Mouse (Mus musculus) liver, embryonic 11.5 days (tissue): ENCODE data around the gene Colgalt2. TPM values are rescaled to one million over a fixed set of nuclear protein-coding genes. Genes with fewer than 3 reads are reported as not detected.

ENCODE experiments used
- ATAC-seq: fragments of 200-750 bp; cut with Nextera tagmentation; replicated peaks from 2 replicates; pipeline ENCODE4 v1.8.0; 2017; ENCODE audit warnings: moderate number of reproducible peaks, mild to moderate bottlenecking, moderate TSS enrichment, moderate library complexity; ENCODE audit not compliant: low FRiP score
- DNase-seq: peaks from one replicate; pipeline ENCODE4 v3.0.0-alpha.2; 2017; ENCODE audit warnings: low spot score
- H3K27ac ChIP-seq: fragments of 300-500 bp; sonication (generic); 2 replicates; pipeline ENCODE4 v1.5.1; 2014; ENCODE audit warnings: mild to moderate bottlenecking, low read depth, low read length, control low read depth
- H3K27me3 ChIP-seq: fragments of 300-500 bp; sonication (generic); replicated peaks from 2 replicates; pipeline ENCODE4 v1.6.1; 2014; ENCODE audit warnings: low read length, mixed read lengths; ENCODE audit not compliant: control insufficient read depth, insufficient read depth
- H3K36me3 ChIP-seq: fragments of 300-500 bp; sonication (generic); 2 replicates; pipeline ENCODE4 v1.6.1; 2014; ENCODE audit warnings: mild to moderate bottlenecking, low read length, moderate library complexity, mixed read lengths; ENCODE audit not compliant: control insufficient read depth, insufficient read depth
- H3K4me1 ChIP-seq: fragments of 300-500 bp; sonication (generic); replicated peaks from 2 replicates; pipeline ENCODE4 v1.6.1; 2014; ENCODE audit warnings: low read length, mixed read lengths; ENCODE audit not compliant: control insufficient read depth, insufficient read depth
- H3K4me2 ChIP-seq: fragments of 300-500 bp; sonication (generic); 2 replicates; pipeline ENCODE4 v1.6.1; 2014; ENCODE audit warnings: mild to moderate bottlenecking, control low read depth, moderate library complexity
- H3K4me3 ChIP-seq: fragments of 300-500 bp; sonication (generic); 2 replicates; pipeline ENCODE4 v1.5.1; 2014; ENCODE audit warnings: low read depth, low read length, control low read depth
- H3K9ac ChIP-seq: fragments of 300-500 bp; sonication (generic); 2 replicates; pipeline ENCODE4 v1.6.1; 2014; ENCODE audit warnings: low read depth, low read length, control low read depth
- H3K9me3 ChIP-seq: fragments of 300-500 bp; sonication (generic); 2 replicates; pipeline ENCODE4 v1.6.1; 2016; ENCODE audit warnings: low read length, inconsistent platforms, mixed read lengths; ENCODE audit not compliant: control insufficient read depth
- WGBS: fragments of 180-500 bp; shearing (Covaris S2); extraction: QIAGEN DNeasy Blood & Tissue Kit; methylation state at CpG from one replicate; pipeline ENCODE4 v1.1.7; 2014; 5-methylcytosine and 5-hydroxymethylcytosine counted together
- polyA plus RNA-seq: library from polyadenylated mRNA; unstranded; fragments of >200 nt; fragmentation: Nextera tagmentation; extraction: Ambion mirVana; gene quantifications from 2 replicates; pipeline ENCODE4 v1.2.1, GENCODE M21; 2014

Colgalt2 gene
- polyA plus RNA-seq, 1 experiment from 2014 or later = 1.7 TPM

DNA sequence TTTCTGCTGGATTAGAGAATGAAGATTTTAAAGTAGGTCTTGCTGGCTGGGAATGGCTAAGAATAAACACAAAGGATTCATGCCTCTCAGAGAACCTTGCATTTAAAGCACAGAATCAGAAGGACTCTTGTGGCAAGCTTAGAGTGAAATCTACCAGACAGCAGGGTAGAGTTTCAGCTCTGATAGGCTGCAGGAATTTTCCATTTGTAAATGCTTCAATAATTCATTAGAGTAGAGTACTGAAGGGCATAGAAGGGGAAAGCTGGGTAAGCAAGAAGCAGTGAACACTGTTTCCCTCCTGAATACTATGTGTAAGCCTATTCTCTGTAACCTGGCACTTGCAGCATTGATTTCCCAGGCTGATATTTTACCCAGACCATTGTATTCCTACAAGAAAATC lies 10.4 kb upstream of the Colgalt2 start:
- peaks cover 2% of the 10 kb centered on the region for H3K4me1 ChIP-seq
- no peak overlapping the region for H3K9ac ChIP-seq
- no peak for DNase-seq
- no peaks in the 10 kb centered on the region for H3K9me3 ChIP-seq
- H3K4me2 ChIP-seq = no peak overlapping the region
- no peak overlapping the region for H3K27ac ChIP-seq
- no peaks in the 10 kb centered on the region for H3K36me3 ChIP-seq
- no peaks in the 10 kb centered on the region for H3K27me3 ChIP-seq
- no peak for ATAC-seq
- no peak overlapping the region for H3K4me3 ChIP-seq

DNA sequence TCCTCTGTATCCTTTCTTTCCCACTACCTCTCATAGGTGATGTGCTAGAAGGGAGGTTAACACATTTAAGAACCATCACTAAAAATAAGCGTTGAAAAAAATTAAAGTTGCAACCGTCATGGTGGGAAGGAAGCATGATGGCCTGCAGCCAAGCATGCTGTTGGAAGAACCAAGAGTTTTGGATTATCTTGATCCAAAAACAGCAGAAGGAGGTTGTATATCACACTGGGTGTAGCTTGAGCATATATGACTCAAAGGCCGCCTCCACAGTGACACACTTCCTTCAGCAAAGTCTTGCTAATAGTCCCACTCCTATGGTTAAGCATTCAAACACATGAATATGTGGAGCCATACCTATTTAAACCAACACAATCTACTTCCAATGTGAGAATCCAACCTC lies 5.5 kb upstream of the Colgalt2 start:
- ATAC-seq (no peak), DNase-seq (no peak)
- peaks cover 8% of the 10 kb centered on the region for H3K27me3 ChIP-seq
- no peaks in the 10 kb centered on the region; the same call in 1 of the 2 replicates for H3K9me3 ChIP-seq
- 91% methylated on average over 3 of the region's 3 CpGs for WGBS
- H3K4me1 ChIP-seq = no peaks in the 10 kb centered on the region
- H3K36me3 ChIP-seq = no peaks in the 10 kb centered on the region
- no peak overlapping the region for H3K4me3 ChIP-seq
- no peak overlapping the region for H3K4me2 ChIP-seq
- H3K27ac ChIP-seq = no peak overlapping the region
- no peak overlapping the region for H3K9ac ChIP-seq

DNA sequence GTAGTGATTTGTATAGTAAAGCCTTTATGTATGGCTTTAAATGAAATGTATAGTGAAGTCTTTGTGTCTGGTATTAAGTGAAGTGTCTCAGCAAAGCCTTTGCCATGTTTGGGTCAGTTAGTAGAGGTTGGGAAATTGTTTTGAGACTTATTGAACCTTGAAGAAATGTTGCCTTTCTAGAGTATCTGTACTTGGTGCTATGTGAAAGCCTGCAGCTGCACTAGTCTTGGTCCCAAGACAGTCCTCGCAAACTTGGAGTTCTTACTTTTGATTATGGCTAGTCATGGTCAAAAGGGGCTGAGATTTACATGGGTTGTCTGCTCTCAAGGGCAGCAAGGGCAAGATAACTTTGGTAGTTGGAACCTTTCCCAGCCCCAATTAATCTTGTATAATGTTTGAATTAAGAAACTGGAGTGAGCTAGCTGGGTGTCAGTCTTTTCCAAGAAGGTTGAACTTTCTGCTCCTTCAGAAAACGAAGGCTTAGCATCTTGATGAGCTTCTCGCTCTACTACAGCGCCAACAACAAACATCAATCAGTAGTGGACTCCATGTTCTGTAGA lies 4.6 kb upstream of the Colgalt2 start:
- Histone ChIP-seq H3K27me3 (peaks cover 15% of the 10 kb centered on the region), H3K9ac (no peak overlapping the region), H3K9me3 (no peaks in the 10 kb centered on the region; the same call in 1 of the 2 replicates), H3K36me3 (no peaks in the 10 kb centered on the region), H3K4me3 (no peak overlapping the region), H3K4me1 (no peaks in the 10 kb centered on the region), H3K27ac (no peak overlapping the region), H3K4me2 (no peak overlapping the region)
- DNase-seq = no peak
- ATAC-seq = no peak
- WGBS = 73% methylated on average over 4 of the region's 4 CpGs

DNA sequence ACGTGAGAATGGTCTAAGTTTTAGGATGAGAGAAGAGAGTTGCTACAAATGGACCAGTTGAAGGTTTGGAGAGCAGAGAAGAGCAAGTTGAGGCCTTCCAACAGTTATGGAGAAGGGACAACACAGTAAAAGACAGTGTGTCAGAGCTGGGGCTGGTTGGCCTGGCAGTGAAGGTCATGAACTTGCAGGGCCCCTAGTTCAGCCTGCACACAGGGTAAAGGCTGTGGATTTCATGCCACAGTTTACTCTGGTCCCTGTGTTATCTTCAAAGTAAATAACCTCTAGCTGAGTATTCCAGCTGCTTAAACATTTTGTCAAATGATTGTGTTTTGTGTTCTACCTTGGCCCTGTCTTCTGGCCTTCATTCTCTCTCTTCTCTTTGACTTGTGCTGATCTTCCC lies 922 bp upstream of the Colgalt2 start:
- H3K9ac ChIP-seq = no peak overlapping the region
- ATAC-seq (peak; percentile 51), DNase-seq (no peak)
- WGBS = 49% methylated on average over 1 of the region's 1 CpGs
- peaks cover 33% of the 10 kb centered on the region for H3K27me3 ChIP-seq
- no peak overlapping the region for H3K4me2 ChIP-seq
- H3K4me3 ChIP-seq = no peak overlapping the region
- H3K27ac ChIP-seq = no peak overlapping the region
- no peaks in the 10 kb centered on the region; the same call in 1 of the 2 replicates for H3K9me3 ChIP-seq
- no peaks in the 10 kb centered on the region for H3K4me1 ChIP-seq
- H3K36me3 ChIP-seq = no peaks in the 10 kb centered on the region

DNA sequence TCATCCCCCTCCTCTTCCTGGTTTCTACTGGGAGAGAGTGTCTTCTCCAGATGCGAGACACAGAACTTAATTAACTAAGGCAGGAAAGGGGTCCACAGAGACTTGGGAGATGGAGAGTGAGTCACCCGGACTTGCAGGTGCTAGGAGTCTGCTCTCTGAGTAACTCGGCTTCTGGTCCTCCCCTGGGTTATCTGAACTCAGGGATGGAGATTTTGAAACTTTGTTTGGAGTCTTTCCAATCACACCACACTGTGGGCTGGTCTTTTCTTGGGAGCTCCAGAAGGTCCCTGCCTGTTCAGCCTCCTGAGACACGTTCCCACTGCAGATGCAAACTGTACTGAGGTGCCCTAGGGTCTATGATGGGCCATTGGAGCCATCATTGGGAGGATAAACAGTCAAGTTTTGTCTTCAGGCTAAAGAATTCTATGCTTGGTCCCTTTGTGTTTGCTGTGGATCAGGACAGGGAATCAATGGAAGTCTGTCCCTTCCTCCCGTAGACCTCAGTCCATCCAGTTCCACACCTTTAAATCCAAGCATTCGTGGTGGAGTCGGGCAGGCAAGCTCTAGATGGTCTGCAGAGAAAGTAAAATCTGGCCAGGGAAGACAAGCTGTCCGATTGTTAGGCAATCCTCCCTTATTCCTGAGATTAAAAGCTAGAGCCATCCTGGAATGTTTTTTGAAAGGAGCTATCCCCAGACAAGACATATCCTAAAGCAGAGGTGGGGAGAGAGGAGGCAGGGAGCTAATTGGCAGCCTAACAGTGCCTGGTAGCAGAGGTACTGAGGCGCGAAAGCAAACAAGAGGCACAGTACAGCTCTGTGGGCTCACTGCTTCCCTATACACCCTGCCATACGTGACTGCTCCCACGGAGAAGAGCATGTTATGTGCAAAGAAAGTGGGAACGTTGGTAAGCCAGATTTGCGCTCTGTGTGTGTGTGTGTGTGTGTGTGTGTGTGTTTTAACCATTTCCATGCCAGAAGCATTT lies 1.2 kb downstream of the Colgalt2 start:
- H3K27me3 ChIP-seq = peaks cover 33% of the 10 kb centered on the region
- H3K4me1 ChIP-seq = no peaks in the 10 kb centered on the region
- WGBS = 26% methylated on average over 14 of the region's 14 CpGs
- H3K4me3 ChIP-seq = peak overlapping the region; percentile 57
- peak; percentile 34 for DNase-seq
- peak overlapping the region; percentile 71 for H3K4me2 ChIP-seq
- no peaks in the 10 kb centered on the region; the same call in 1 of the 2 replicates for H3K9me3 ChIP-seq
- H3K27ac ChIP-seq = no peak overlapping the region
- ATAC-seq = no peak
- H3K9ac ChIP-seq = no peak overlapping the region
- H3K36me3 ChIP-seq = no peaks in the 10 kb centered on the region

DNA sequence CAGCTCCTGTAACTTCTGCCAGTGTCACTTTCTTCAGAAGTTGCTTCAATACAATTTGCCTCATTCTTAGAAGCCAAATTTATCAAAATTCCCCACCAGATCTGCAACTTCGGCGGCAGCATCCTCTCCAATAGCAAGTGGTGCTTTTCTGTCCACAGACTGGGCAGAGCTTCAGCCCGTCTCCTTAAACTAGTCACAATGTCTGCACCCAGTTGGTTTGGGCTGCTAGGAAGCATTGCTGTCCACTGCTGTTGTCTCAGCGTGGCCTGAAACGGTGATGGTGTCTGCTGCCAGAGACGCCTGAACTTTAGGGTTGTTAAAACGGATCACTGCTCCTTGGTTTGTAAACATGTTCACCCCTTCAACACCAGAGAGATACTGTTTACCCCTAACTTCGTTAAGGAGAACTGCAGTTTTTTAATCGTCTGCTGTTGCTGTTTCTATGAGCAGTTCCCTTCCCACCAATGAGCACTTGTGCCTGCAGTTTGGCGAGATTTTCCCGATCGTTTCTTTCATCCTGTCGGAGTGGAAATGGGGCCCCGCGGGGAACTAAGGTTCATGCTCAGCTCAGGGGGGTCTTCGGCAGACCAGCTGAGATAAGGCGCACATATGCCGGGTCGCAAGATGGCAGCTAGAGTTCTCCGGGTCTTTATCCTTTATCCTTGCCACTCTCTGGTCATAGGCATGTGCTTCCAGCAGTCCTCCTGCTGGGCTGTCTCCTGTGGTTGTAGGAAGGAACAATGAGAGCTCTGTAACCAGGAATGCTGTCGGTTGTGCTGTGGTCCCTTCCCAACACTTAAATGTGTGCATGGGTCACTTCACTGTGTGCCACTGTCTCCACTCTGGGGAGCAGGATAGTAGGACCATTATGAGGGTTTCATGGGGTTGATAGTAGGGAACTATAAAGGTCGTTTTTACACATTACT lies 7.7 kb downstream of the Colgalt2 start:
- WGBS = 47% methylated on average over 22 of the region's 22 CpGs
- Histone ChIP-seq H3K27ac (no peak overlapping the region), H3K27me3 (no peaks in the 10 kb centered on the region; the same call in 1 of the 2 replicates), H3K4me3 (no peak overlapping the region), H3K4me1 (no peaks in the 10 kb centered on the region), H3K36me3 (no peaks in the 10 kb centered on the region), H3K4me2 (0 out of 2 replicates have a peak overlapping the region, but pooled peaks have one; percentile 1), H3K9me3 (no peaks in the 10 kb centered on the region), H3K9ac (no peak overlapping the region)
- no peak for ATAC-seq
- DNase-seq = no peak

DNA sequence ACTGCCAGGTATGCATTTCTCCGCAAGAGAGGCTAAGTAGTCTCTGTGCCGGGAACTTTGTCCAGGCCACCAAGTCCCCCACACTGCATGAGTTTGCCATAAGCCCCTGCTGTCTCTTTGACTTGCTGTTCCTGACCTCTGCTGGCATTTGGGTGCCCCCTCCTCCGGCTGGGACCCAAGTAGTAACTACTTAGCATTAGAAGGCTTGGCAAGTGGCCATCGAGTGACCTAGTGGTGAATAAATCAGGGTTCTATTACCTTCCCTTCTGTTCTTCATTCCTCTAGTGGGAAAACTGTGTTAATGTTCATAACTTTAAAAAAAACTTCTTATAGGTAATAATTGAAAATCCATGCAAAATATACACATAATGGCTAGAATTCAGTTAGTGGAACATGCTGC lies 9.7 kb downstream of the Colgalt2 start:
- no peak overlapping the region for H3K4me3 ChIP-seq
- DNase-seq (no peak), ATAC-seq (no peak)
- H3K36me3 ChIP-seq = no peaks in the 10 kb centered on the region
- H3K4me1 ChIP-seq = no peaks in the 10 kb centered on the region
- no peak overlapping the region for H3K27ac ChIP-seq
- H3K9me3 ChIP-seq = no peaks in the 10 kb centered on the region
- H3K9ac ChIP-seq = no peak overlapping the region
- WGBS = 83% methylated on average over 4 of the region's 4 CpGs
- H3K4me2 ChIP-seq = no peak overlapping the region
- no peaks in the 10 kb centered on the region for H3K27me3 ChIP-seq

DNA sequence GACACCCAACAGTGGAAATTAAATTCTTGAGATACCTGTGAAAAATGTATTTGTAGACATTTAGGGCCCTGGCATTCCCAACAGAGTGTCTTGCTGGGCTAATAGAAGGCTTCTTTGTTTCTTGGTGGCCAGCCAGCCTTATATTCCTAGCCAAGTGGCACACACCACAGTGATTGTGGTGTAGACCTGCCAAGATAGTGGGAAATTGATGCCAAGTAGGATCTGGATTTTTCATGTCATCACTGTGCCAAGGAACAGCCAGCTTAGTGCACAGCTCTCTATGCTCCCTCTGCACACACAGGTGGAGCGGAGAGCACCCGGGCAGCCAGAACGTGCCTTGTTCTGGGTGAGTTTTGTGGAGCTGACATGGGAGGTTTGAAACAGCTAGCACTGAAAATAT lies 11.0 kb downstream of the Colgalt2 start:
- H3K27ac ChIP-seq = no peak overlapping the region
- ATAC-seq (no peak), DNase-seq (no peak)
- H3K9me3 ChIP-seq = no peaks in the 10 kb centered on the region
- WGBS = 92% methylated on average over 3 of the region's 3 CpGs
- H3K4me2 ChIP-seq = no peak overlapping the region
- H3K27me3 ChIP-seq = no peaks in the 10 kb centered on the region
- H3K4me3 ChIP-seq = no peak overlapping the region
- no peaks in the 10 kb centered on the region for H3K4me1 ChIP-seq
- H3K36me3 ChIP-seq = no peaks in the 10 kb centered on the region
- no peak overlapping the region for H3K9ac ChIP-seq
